Mouse (Mus musculus) hindbrain, embryonic 13.5 days (tissue): Measurements from ENCODE around the gene Wdr89. TPM values are rescaled to one million over a fixed set of nuclear protein-coding genes. Genes with fewer than 3 reads are reported as not detected.

Source experiments
- ATAC-seq: fragments of 200-750 bp; cut with Nextera tagmentation; 2 replicates; pipeline ENCODE4 v1.8.0; 2017; ENCODE audit warnings: moderate TSS enrichment; ENCODE audit not compliant: low FRiP score
- H3K27ac ChIP-seq: fragments of 300-500 bp; sonication (generic); 2 replicates; pipeline ENCODE4 v1.5.1; 2015; ENCODE audit warnings: inconsistent platforms, mild to moderate bottlenecking, moderate library complexity
- H3K27me3 ChIP-seq: fragments of 300-500 bp; sonication (generic); 2 replicates; pipeline ENCODE4 v1.6.1; 2015; ENCODE audit warnings: mild to moderate bottlenecking, inconsistent platforms
- H3K36me3 ChIP-seq: fragments of 300-500 bp; sonication (generic); 2 replicates; pipeline ENCODE4 v1.6.1; 2015; ENCODE audit warnings: mild to moderate bottlenecking, inconsistent platforms
- H3K4me1 ChIP-seq: fragments of 300-500 bp; sonication (generic); replicated peaks from 2 replicates; pipeline ENCODE4 v1.6.1; 2015; ENCODE audit warnings: inconsistent platforms
- H3K4me2 ChIP-seq: fragments of 300-500 bp; sonication (generic); 2 replicates; pipeline ENCODE4 v1.6.1; 2015; ENCODE audit warnings: inconsistent platforms, mild to moderate bottlenecking, moderate library complexity
- H3K4me3 ChIP-seq: fragments of 300-500 bp; sonication (generic); 2 replicates; pipeline ENCODE4 v1.5.1; 2015; ENCODE audit warnings: mild to moderate bottlenecking, inconsistent platforms
- H3K9ac ChIP-seq: fragments of 300-500 bp; sonication (generic); 2 replicates; pipeline ENCODE4 v1.6.1; 2015; ENCODE audit warnings: mild to moderate bottlenecking, inconsistent platforms
- H3K9me3 ChIP-seq: fragments of 300-500 bp; sonication (generic); 2 replicates; pipeline ENCODE4 v1.6.1; 2016; ENCODE audit warnings: inconsistent platforms
- WGBS: fragments of 180-500 bp; shearing (Covaris S2); methylation state at CpG from one replicate; pipeline ENCODE4 v1.1.7; 2015; 5-methylcytosine and 5-hydroxymethylcytosine counted together
- polyA plus RNA-seq: library from polyadenylated mRNA; unstranded; fragments of >200 nt; fragmentation: Nextera tagmentation; extraction: Ambion mirVana; gene quantifications from 2 replicates; pipeline ENCODE4 v1.2.1, GENCODE M21; 2015

Gene Wdr89
- polyA plus RNA-seq, 1 experiment from 2014 or later = 5.4 TPM

- Histone ChIP-seq H3K27ac (no peak overlapping the region), H3K9ac (no peak overlapping the region), H3K9me3 (no peaks in the 10 kb centered on the region), H3K27me3 (no peaks in the 10 kb centered on the region), H3K4me1 (peaks cover 10% of the 10 kb centered on the region), H3K36me3 (no peaks in the 10 kb centered on the region), H3K4me2 (no peak overlapping the region), H3K4me3 (no peak overlapping the region)
- WGBS = 16% methylated on average over 6 of the region's 6 CpGs
- ATAC-seq = no peak
These were observed 4.9 kb downstream of the Wdr89 start for GRCm38 (mm10) chr12:75664516-75664810.

- Histone ChIP-seq H3K36me3 (no peaks in the 10 kb centered on the region), H3K27ac (no peak overlapping the region), H3K4me2 (no peak overlapping the region), H3K4me3 (no peak overlapping the region), H3K27me3 (no peaks in the 10 kb centered on the region), H3K9me3 (no peaks in the 10 kb centered on the region), H3K9ac (0 out of 2 replicates have a peak overlapping the region, but pooled peaks have one; percentile 39), H3K4me1 (peaks cover 8% of the 10 kb centered on the region)
- ATAC-seq = no peak
- 47% methylated on average over 12 of the region's 13 CpGs for WGBS
These were observed 5.5 kb downstream of the Wdr89 start for GRCm38 (mm10) chr12:75663646-75664515.

GRCm38 (mm10) chr12:75662376-75662775 is 7.0 kb downstream of the Wdr89 start:
- 91% methylated on average over 1 of the region's 1 CpGs for WGBS
- no peak overlapping the region for H3K4me2 ChIP-seq
- no peak overlapping the region for H3K27ac ChIP-seq
- no peaks in the 10 kb centered on the region for H3K27me3 ChIP-seq
- no peaks in the 10 kb centered on the region for H3K4me1 ChIP-seq
- no peak overlapping the region for H3K4me3 ChIP-seq
- no peak overlapping the region for H3K9ac ChIP-seq
- no peak for ATAC-seq
- H3K36me3 ChIP-seq = no peaks in the 10 kb centered on the region
- no peaks in the 10 kb centered on the region for H3K9me3 ChIP-seq

- H3K4me2 ChIP-seq = no peak overlapping the region
- H3K9ac ChIP-seq = no peak overlapping the region
These were observed 10.9 kb downstream of the Wdr89 start for GRCm38 (mm10) chr12:75658403-75658802.

GRCm38 (mm10) chr12:75656580-75656979 is 12.8 kb downstream of the Wdr89 start:
- H3K36me3 ChIP-seq = no peaks in the 10 kb centered on the region
- no peak overlapping the region for H3K4me3 ChIP-seq
- ATAC-seq = no peak
- H3K4me2 ChIP-seq = no peak overlapping the region
- no peak overlapping the region for H3K27ac ChIP-seq
- no peaks in the 10 kb centered on the region for H3K27me3 ChIP-seq
- H3K9me3 ChIP-seq = no peaks in the 10 kb centered on the region
- 48% methylated on average over 3 of the region's 3 CpGs for whole genome bisulfite sequencing
- H3K4me1 ChIP-seq = no peaks in the 10 kb centered on the region
- no peak overlapping the region for H3K9ac ChIP-seq

More at GRCm38 (mm10) chr12:75658403-75658802, 10.9 kb downstream of the Wdr89 start:
- 84% methylated on average over 6 of the region's 6 CpGs for whole genome bisulfite sequencing
- no peak overlapping the region for H3K27ac ChIP-seq
- H3K4me1 ChIP-seq = no peaks in the 10 kb centered on the region
- no peak for ATAC-seq
- H3K9me3 ChIP-seq = no peaks in the 10 kb centered on the region
- no peak overlapping the region for H3K4me3 ChIP-seq
- no peaks in the 10 kb centered on the region for H3K27me3 ChIP-seq
- H3K36me3 ChIP-seq = no peaks in the 10 kb centered on the region

GRCm38 (mm10) chr12:75654247-75654801 is 15.0 kb downstream of the Wdr89 start:
- Histone ChIP-seq H3K9ac (no peak overlapping the region), H3K27me3 (no peaks in the 10 kb centered on the region), H3K36me3 (no peaks in the 10 kb centered on the region), H3K4me3 (no peak overlapping the region), H3K4me2 (no peak overlapping the region), H3K9me3 (no peaks in the 10 kb centered on the region), H3K4me1 (peaks cover 4% of the 10 kb centered on the region), H3K27ac (no peak overlapping the region)
- ATAC-seq = no peak
- 84% methylated on average over 3 of the region's 3 CpGs for WGBS

- Histone ChIP-seq H3K4me3 (no peak overlapping the region), H3K9ac (no peak overlapping the region), H3K27ac (0 out of 2 replicates have a peak overlapping the region, but pooled peaks have one; percentile 24), H3K4me2 (no peak overlapping the region), H3K9me3 (no peaks in the 10 kb centered on the region), H3K36me3 (no peaks in the 10 kb centered on the region), H3K4me1 (peaks cover 9% of the 10 kb centered on the region), H3K27me3 (no peaks in the 10 kb centered on the region)
- ATAC-seq = no peak
- WGBS = 76% methylated on average over 2 of the region's 2 CpGs
These were observed 19.6 kb downstream of the Wdr89 start for GRCm38 (mm10) chr12:75649706-75650093.

- Histone ChIP-seq H3K36me3 (no peaks in the 10 kb centered on the region), H3K4me2 (no peak overlapping the region), H3K9me3 (no peaks in the 10 kb centered on the region), H3K4me3 (no peak overlapping the region), H3K27ac (peak overlapping the region; percentile 53), H3K4me1 (peaks cover 9% of the 10 kb centered on the region), H3K27me3 (no peaks in the 10 kb centered on the region), H3K9ac (no peak overlapping the region)
- WGBS = 63% methylated on average over 12 of the region's 12 CpGs
- peak; percentile 77 for ATAC-seq
These were observed 20.2 kb downstream of the Wdr89 start for GRCm38 (mm10) chr12:75649058-75649705.

GRCm38 (mm10) chr12:75648281-75648680 is 21.1 kb downstream of the Wdr89 start:
- H3K27ac ChIP-seq = no peak overlapping the region

GRCm38 (mm10) chr12:75647663-75648062 is 21.7 kb downstream of the Wdr89 start:
- Histone ChIP-seq H3K9me3 (no peaks in the 10 kb centered on the region), H3K4me3 (no peak overlapping the region), H3K4me2 (no peak overlapping the region), H3K27me3 (no peaks in the 10 kb centered on the region), H3K9ac (no peak overlapping the region), H3K27ac (no peak overlapping the region), H3K4me1 (peaks cover 9% of the 10 kb centered on the region), H3K36me3 (no peaks in the 10 kb centered on the region)
- 95% methylated on average over 2 of the region's 2 CpGs for WGBS
- no peak for ATAC-seq

More at GRCm38 (mm10) chr12:75648281-75648680, 21.1 kb downstream of the Wdr89 start:
- H3K4me2 ChIP-seq = no peak overlapping the region
- no peaks in the 10 kb centered on the region for H3K36me3 ChIP-seq
- no peak for ATAC-seq
- H3K4me1 ChIP-seq = peaks cover 9% of the 10 kb centered on the region
- no peaks in the 10 kb centered on the region for H3K9me3 ChIP-seq
- H3K4me3 ChIP-seq = no peak overlapping the region
- no peaks in the 10 kb centered on the region for H3K27me3 ChIP-seq
- H3K9ac ChIP-seq = no peak overlapping the region
- 62% methylated on average over 12 of the region's 12 CpGs for WGBS

GRCm38 (mm10) chr12:75645780-75646179 is 23.6 kb downstream of the Wdr89 start:
- WGBS = 100% methylated on average over 1 of the region's 1 CpGs

GRCm38 (mm10) chr12:75641726-75642125 is 27.6 kb downstream of the Wdr89 start:
- Histone ChIP-seq H3K36me3 (no peaks in the 10 kb centered on the region), H3K9ac (no peak overlapping the region), H3K4me3 (no peak overlapping the region), H3K4me2 (no peak overlapping the region), H3K4me1 (no peaks in the 10 kb centered on the region), H3K27me3 (no peaks in the 10 kb centered on the region), H3K9me3 (no peaks in the 10 kb centered on the region), H3K27ac (no peak overlapping the region)
- WGBS = 94% methylated on average over 1 of the region's 1 CpGs
- no peak for ATAC-seq

More at GRCm38 (mm10) chr12:75645780-75646179, 23.6 kb downstream of the Wdr89 start:
- no peak for ATAC-seq
- no peaks in the 10 kb centered on the region for H3K36me3 ChIP-seq
- no peaks in the 10 kb centered on the region for H3K27me3 ChIP-seq
- no peaks in the 10 kb centered on the region for H3K9me3 ChIP-seq
- no peak overlapping the region for H3K4me2 ChIP-seq
- no peak overlapping the region for H3K4me3 ChIP-seq
- no peak overlapping the region for H3K27ac ChIP-seq
- H3K9ac ChIP-seq = no peak overlapping the region
- H3K4me1 ChIP-seq = peaks cover 9% of the 10 kb centered on the region
